Mouse (Mus musculus) hindbrain, embryonic 15.5 days (tissue): ENCODE measurements at regions not wholly inside any gene's neighbourhood (a gene's known extent, or its start where the extent isn't known, plus 50 kb on each side); places are given as distances from the start of the nearest gene placed in this dataset.
"Not testable (repeated sequence)": the region's sequence is repeated elsewhere in the genome, so short reads cannot be mapped to it uniquely, and the experiment has no call there.

Experiments used
- ATAC-seq: fragments of 200-750 bp; cut with Nextera tagmentation; 2 replicates; pipeline ENCODE4 v1.8.0; 2017; ENCODE audit warnings: low read depth, moderate number of reproducible peaks, moderate TSS enrichment; ENCODE audit not compliant: low FRiP score
- H3K27ac ChIP-seq: fragments of 300-500 bp; sonication (generic); replicated peaks from 2 replicates; pipeline ENCODE4 v1.5.1; 2015; ENCODE audit warnings: mild to moderate bottlenecking, inconsistent platforms
- H3K27me3 ChIP-seq: fragments of 300-500 bp; sonication (generic); 2 replicates; pipeline ENCODE4 v1.6.1; 2015; ENCODE audit warnings: control low read depth, inconsistent platforms
- H3K36me3 ChIP-seq: fragments of 300-500 bp; sonication (generic); 2 replicates; pipeline ENCODE4 v1.6.1; 2015; ENCODE audit warnings: control low read depth, inconsistent platforms
- H3K4me1 ChIP-seq: fragments of 300-500 bp; sonication (generic); replicated peaks from 2 replicates; pipeline ENCODE4 v1.6.1; 2015; ENCODE audit warnings: control low read depth, inconsistent platforms
- H3K4me2 ChIP-seq: fragments of 300-500 bp; sonication (generic); 2 replicates; pipeline ENCODE4 v1.6.1; 2015; ENCODE audit warnings: moderate library complexity, mild to moderate bottlenecking, inconsistent platforms
- H3K4me3 ChIP-seq: fragments of 300-500 bp; sonication (generic); 2 replicates; pipeline ENCODE4 v1.5.1; 2015; ENCODE audit warnings: mild to moderate bottlenecking, inconsistent platforms
- H3K9ac ChIP-seq: fragments of 300-500 bp; sonication (generic); 2 replicates; pipeline ENCODE4 v1.6.1; 2015; ENCODE audit warnings: inconsistent platforms
- H3K9me3 ChIP-seq: fragments of 300-500 bp; sonication (generic); 2 replicates; pipeline ENCODE4 v1.6.1; 2016; ENCODE audit warnings: control low read depth, inconsistent platforms
- WGBS: fragments of 180-500 bp; shearing (Covaris S2); methylation state at CpG from one replicate; pipeline ENCODE4 v1.1.7; 2015; 5-methylcytosine and 5-hydroxymethylcytosine counted together

GRCm38 (mm10) chr10:123919054-123919453 lies 655.3 kb downstream of the Fam19a2 start:
- H3K4me2 ChIP-seq, result no peak overlapping the region
- H3K27me3 ChIP-seq, result no peaks in the 10 kb centered on the region
- no peak overlapping the region for H3K4me3 ChIP-seq
- H3K36me3 ChIP-seq, result no peaks in the 10 kb centered on the region
- no peak overlapping the region for H3K27ac ChIP-seq
- H3K9me3 ChIP-seq, result no peaks in the 10 kb centered on the region
- H3K9ac ChIP-seq, result no peak overlapping the region
- ATAC-seq, result no peak
- H3K4me1 ChIP-seq, result no peaks in the 10 kb centered on the region

- no peak for ATAC-seq
- Histone ChIP-seq H3K9ac (no peak overlapping the region), H3K36me3 (no peaks in the 10 kb centered on the region), H3K27ac (no peak overlapping the region), H3K4me3 (no peak overlapping the region), H3K4me2 (no peak overlapping the region), H3K4me1 (no peaks in the 10 kb centered on the region), H3K9me3 (no peaks in the 10 kb centered on the region), H3K27me3 (no peaks in the 10 kb centered on the region)
- WGBS, result 70% methylated on average over 1 of the region's 1 CpGs
Observed at GRCm38 (mm10) chr10:123929955-123930354, 666.2 kb downstream of the Fam19a2 start.

GRCm38 (mm10) chr10:123938732-123939131 lies 674.9 kb downstream of the Fam19a2 start:
- H3K36me3 ChIP-seq, H3K9me3 ChIP-seq, H3K9ac ChIP-seq, H3K27me3 ChIP-seq, ATAC-seq, H3K4me2 ChIP-seq, H3K4me1 ChIP-seq, H3K4me3 ChIP-seq, H3K27ac ChIP-seq: not testable (repeated sequence)
- 82% methylated on average over 4 of the region's 4 CpGs for WGBS
